Mouse (Mus musculus): ENCODE measurements around the gene Adrb1. TPM values are rescaled to one million over a fixed set of nuclear protein-coding genes. Genes with fewer than 3 reads are reported as not detected.

Gene Adrb1
- polyA plus RNA-seq, 1 experiment from 2014 or later, result 1.2 TPM

GRCm38 (mm10) chr19:56718046-56718445 lies 4.0 kb upstream of the Adrb1 start:
- no peak overlapping the region for H3K4me3 ChIP-seq (ENCODE audit: low read depth, low read length)
- H3K9ac ChIP-seq, result no peak overlapping the region
- no peak for TF ChIP-seq CTCF (IDR thresholded peaks at IDR 0.05; ENCODE audit: low read depth)
- H3K9me3 ChIP-seq (ENCODE audit: low read depth, low read length), result no peaks in the 10 kb centered on the region
- no peak overlapping the region for H3K27ac ChIP-seq (ENCODE audit: low read depth)
- peaks cover 45% of the 10 kb centered on the region for H3K27me3 ChIP-seq (ENCODE audit: insufficient read depth, low read length)
- 56% methylated on average over 8 of the region's 8 CpGs for WGBS
- no peaks in the 10 kb centered on the region for H3K36me3 ChIP-seq (ENCODE audit: insufficient read depth)
- DNase-seq, result no peak
- peaks cover 10% of the 10 kb centered on the region; the same call in 1 of the 2 replicates for H3K4me1 ChIP-seq (ENCODE audit: insufficient read depth)
- no peak for ATAC-seq (ENCODE audit: insufficient read depth)
- H3K4me2 ChIP-seq, result no peak overlapping the region

- H3K36me3 ChIP-seq (ENCODE audit: insufficient read depth), result no peaks in the 10 kb centered on the region
- H3K4me1 ChIP-seq (ENCODE audit: insufficient read depth), result peaks cover 14% of the 10 kb centered on the region; the same call in 1 of the 2 replicates
- H3K9ac ChIP-seq, result no peak overlapping the region; the same call in 1 of the 2 replicates
- H3K4me3 ChIP-seq (ENCODE audit: low read depth, low read length), result peak overlapping the region; percentile 59
- H3K27me3 ChIP-seq (ENCODE audit: insufficient read depth, low read length), result peaks cover 61% of the 10 kb centered on the region
- H3K9me3 ChIP-seq (ENCODE audit: low read depth, low read length), result no peaks in the 10 kb centered on the region
- 30% methylated on average over 13 of the region's 13 CpGs for whole genome bisulfite sequencing
- ATAC-seq (ENCODE audit: insufficient read depth), result no peak
- no peak overlapping the region for H3K27ac ChIP-seq (ENCODE audit: low read depth)
- no peak for TF ChIP-seq CTCF (IDR thresholded peaks at IDR 0.05; ENCODE audit: low read depth)
- H3K4me2 ChIP-seq, result peak overlapping the region; percentile 94
- no peak for DNase-seq
These were observed 1.1 kb upstream of the Adrb1 start for GRCm38 (mm10) chr19:56720882-56721281.

GRCm38 (mm10) chr19:56722291-56722707 lies 300 bp downstream of the Adrb1 start:
- Histone ChIP-seq H3K4me3 (ENCODE audit: low read depth, low read length) (peak overlapping the region; percentile 59), H3K36me3 (ENCODE audit: insufficient read depth) (no peaks in the 10 kb centered on the region), H3K4me2 (peak overlapping the region; percentile 94), H3K27ac (ENCODE audit: low read depth) (no peak overlapping the region), H3K4me1 (ENCODE audit: insufficient read depth) (peaks cover 18% of the 10 kb centered on the region; the same call in 1 of the 2 replicates), H3K9me3 (ENCODE audit: low read depth, low read length) (no peaks in the 10 kb centered on the region), H3K27me3 (ENCODE audit: insufficient read depth, low read length) (peaks cover 61% of the 10 kb centered on the region), H3K9ac (peak overlapping the region; percentile 54)
- DNase-seq, result peak; percentile 40
- no peak for TF ChIP-seq CTCF (IDR thresholded peaks at IDR 0.05; ENCODE audit: low read depth)
- ATAC-seq (ENCODE audit: insufficient read depth), result peak; percentile 43; the same call in 1 of the 2 replicates
- WGBS, result under 1% methylated on average over 43 of the region's 48 CpGs

DNA sequence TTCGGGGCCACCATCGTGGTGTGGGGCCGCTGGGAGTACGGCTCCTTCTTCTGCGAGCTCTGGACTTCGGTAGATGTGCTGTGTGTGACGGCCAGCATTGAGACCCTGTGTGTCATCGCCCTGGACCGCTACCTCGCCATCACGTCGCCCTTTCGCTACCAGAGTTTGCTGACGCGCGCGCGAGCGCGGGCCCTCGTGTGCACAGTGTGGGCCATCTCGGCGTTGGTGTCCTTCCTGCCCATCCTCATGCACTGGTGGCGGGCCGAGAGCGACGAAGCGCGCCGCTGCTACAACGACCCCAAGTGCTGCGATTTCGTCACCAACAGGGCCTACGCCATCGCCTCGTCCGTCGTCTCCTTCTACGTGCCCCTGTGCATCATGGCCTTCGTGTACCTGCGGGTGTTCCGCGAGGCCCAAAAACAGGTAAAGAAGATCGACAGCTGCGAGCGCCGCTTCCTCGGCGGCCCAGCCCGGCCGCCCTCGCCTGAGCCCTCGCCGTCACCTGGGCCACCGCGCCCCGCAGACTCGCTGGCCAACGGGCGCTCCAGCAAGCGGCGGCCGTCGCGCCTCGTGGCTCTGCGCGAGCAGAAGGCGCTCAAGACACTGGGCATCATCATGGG lies 822 bp downstream of the Adrb1 start:
- DNase-seq (peak; percentile 47), ATAC-seq (ENCODE audit: insufficient read depth) (peak; percentile 9; the same call in 1 of the 2 replicates)
- peak overlapping the region; percentile 94 for H3K4me2 ChIP-seq
- H3K9me3 ChIP-seq (ENCODE audit: low read depth, low read length), result no peaks in the 10 kb centered on the region
- H3K4me1 ChIP-seq (ENCODE audit: insufficient read depth), result peaks cover 18% of the 10 kb centered on the region; the same call in 1 of the 2 replicates
- peak overlapping the region; percentile 54 for H3K9ac ChIP-seq
- WGBS, result 2% methylated on average over 69 of the region's 69 CpGs
- no peak for TF ChIP-seq CTCF (IDR thresholded peaks at IDR 0.05; ENCODE audit: low read depth)
- peaks cover 60% of the 10 kb centered on the region for H3K27me3 ChIP-seq (ENCODE audit: insufficient read depth, low read length)
- no peak overlapping the region for H3K27ac ChIP-seq (ENCODE audit: low read depth)
- peak overlapping the region; percentile 59 for H3K4me3 ChIP-seq (ENCODE audit: low read depth, low read length)
- no peaks in the 10 kb centered on the region for H3K36me3 ChIP-seq (ENCODE audit: insufficient read depth)

GRCm38 (mm10) chr19:56723331-56724125 lies 1.5 kb downstream of the Adrb1 start:
- H3K4me1 ChIP-seq (ENCODE audit: insufficient read depth), result peaks cover 22% of the 10 kb centered on the region
- peak; percentile 44; the same call in 1 of the 2 replicates for ATAC-seq (ENCODE audit: insufficient read depth)
- TF ChIP-seq CTCF (IDR thresholded peaks at IDR 0.05; ENCODE audit: low read depth), result no peak
- peak; percentile 77 for DNase-seq
- peaks cover 54% of the 10 kb centered on the region for H3K27me3 ChIP-seq (ENCODE audit: insufficient read depth, low read length)
- no peaks in the 10 kb centered on the region for H3K9me3 ChIP-seq (ENCODE audit: low read depth, low read length)
- WGBS, result under 1% methylated on average over 71 of the region's 71 CpGs
- H3K36me3 ChIP-seq (ENCODE audit: insufficient read depth), result no peaks in the 10 kb centered on the region
- H3K9ac ChIP-seq, result peak overlapping the region; percentile 54
- peak overlapping the region; percentile 94 for H3K4me2 ChIP-seq
- peak overlapping the region; percentile 59 for H3K4me3 ChIP-seq (ENCODE audit: low read depth, low read length)
- H3K27ac ChIP-seq (ENCODE audit: low read depth), result peak overlapping the region; percentile 42

DNA sequence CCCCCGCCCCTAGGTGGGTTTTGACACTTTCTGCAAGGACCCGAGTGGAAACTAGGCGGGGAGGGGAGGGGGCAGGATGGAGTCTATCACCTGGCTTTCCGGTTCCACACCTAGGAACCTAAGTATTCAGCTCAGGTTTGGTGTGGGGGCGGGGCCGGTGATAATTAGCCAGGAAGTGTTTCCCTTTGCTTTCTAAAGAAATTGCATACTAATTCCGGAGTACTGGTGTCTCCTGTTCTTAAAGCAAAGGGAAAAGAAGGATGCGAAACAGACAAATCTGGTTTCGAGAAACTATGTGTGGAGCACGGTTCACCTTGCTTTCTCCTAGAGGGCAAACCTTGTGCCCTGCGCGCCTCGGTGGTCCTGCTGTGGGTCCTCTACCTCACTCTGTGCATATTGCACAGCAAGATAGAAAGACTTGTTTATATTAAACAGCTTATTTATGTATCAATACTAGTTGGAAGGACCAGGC lies 2.2 kb downstream of the Adrb1 start:
- Histone ChIP-seq H3K27ac (ENCODE audit: low read depth) (no peak overlapping the region), H3K4me2 (peak overlapping the region; percentile 94), H3K4me3 (ENCODE audit: low read depth, low read length) (peak overlapping the region; percentile 59), H3K9me3 (ENCODE audit: low read depth, low read length) (no peaks in the 10 kb centered on the region), H3K36me3 (ENCODE audit: insufficient read depth) (no peaks in the 10 kb centered on the region), H3K27me3 (ENCODE audit: insufficient read depth, low read length) (peaks cover 51% of the 10 kb centered on the region), H3K9ac (peak overlapping the region; percentile 54), H3K4me1 (ENCODE audit: insufficient read depth) (peaks cover 27% of the 10 kb centered on the region)
- DNase-seq (no peak), ATAC-seq (ENCODE audit: insufficient read depth) (no peak)
- 6% methylated on average over 13 of the region's 13 CpGs for WGBS
- TF ChIP-seq CTCF (IDR thresholded peaks at IDR 0.05; ENCODE audit: low read depth), result no peak

Measured in lung, embryonic 14.5 days (tissue).